Mouse (Mus musculus): ENCODE results near the gene Zmat1. TPM values are rescaled to one million over a fixed set of nuclear protein-coding genes. Genes with fewer than 3 reads are reported as not detected.
"Not testable (repeated sequence)": the region's sequence is repeated elsewhere in the genome, so short reads cannot be mapped to it uniquely, and the experiment has no call there.

The Zmat1 gene
- not detected in 2 replicates for polyA plus RNA-seq (2012; ENCODE audit: insufficient read depth, insufficient read length, low replicate concordance, missing spikeins)

DNA sequence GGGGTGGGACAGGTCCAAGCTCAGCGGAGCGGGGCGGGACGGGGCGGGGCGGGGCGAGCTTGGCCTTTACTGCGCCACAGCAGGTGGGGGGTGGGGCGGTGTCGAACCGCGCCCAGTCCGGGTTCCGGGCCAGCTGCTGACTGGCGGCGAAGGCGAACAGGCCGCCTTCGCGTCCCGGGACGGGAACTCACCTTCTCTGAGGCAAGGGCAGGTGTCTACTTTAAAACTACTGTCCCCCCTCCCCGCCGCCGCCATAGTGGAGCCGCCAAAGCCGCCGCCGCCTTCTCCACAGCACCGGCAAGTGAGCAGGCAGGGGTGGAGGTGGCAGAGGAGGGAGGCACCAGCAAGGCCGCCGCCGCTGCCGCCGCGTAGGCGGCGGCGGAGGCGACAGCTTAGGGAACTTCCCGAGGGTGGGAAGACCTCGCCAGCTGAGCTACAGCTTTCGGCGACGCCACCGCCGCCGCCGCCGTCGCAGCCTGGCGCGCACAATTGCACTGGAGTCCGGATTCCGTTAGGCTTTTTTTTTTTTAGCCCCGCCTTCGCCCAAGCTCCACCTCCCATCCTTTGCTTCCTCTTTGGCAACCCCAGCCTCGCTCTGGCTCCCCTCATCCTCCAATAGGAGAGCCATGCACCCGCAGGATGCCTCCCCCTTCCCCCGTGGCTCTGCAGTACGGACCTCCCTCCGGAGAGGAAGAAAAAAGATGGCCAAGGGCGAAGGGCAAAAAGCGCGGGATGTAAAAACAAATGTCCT is at the start of gene Zmat1:
Gene Zmat1 (minus strand): TSS at position 490 of the 751 bp plus-strand sequence.
- Histone ChIP-seq H3K4me3 (ENCODE audit: insufficient read depth, low read depth, low read length) (peak within 1 kb of the TSS; percentile 98), H3K27ac (ENCODE audit: insufficient read depth, low read depth, low read length) (peak within 1 kb of the TSS; percentile 98), H3K4me1 (ENCODE audit: control insufficient read depth, insufficient read depth, low read length) (no peaks in the 10 kb centered on the region)
- 18% methylated on average over 63 of the region's 65 CpGs for WGBS
- peak; percentile 88; the same call in 1 of the 2 replicates for TF ChIP-seq POLR2A (IDR thresholded peaks at IDR 0.05; ENCODE audit: insufficient read depth, low read depth, low read length)
- TF ChIP-seq CTCF (IDR thresholded peaks at IDR 0.05; ENCODE audit: insufficient read depth, low read depth, low read length) = no peak

DNA sequence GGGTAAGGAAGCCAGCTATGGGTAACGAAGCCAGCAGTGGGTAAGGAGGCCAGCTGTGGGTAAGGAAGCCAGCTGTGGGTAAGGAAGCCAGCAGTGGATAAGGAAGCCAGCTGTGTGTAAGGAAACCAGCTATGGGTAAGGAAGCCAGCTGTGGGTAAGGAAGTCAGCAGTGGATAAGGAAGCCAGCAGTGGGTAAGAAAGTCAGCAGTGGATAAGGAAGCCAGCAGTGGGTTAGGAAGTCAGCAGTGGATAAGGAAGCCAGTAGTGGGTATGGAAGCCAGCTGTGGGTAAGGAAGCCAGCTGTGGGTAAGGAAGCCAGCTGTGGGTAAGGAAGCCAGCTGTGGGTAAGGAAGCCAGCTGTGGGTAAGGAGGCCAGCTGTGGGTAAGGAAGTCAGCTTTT is 44.9 kb upstream of the Zmat1 start:
- H3K27ac ChIP-seq (ENCODE audit: insufficient read depth, low read depth, low read length); H3K4me3 ChIP-seq (ENCODE audit: insufficient read depth, low read depth, low read length); H3K4me1 ChIP-seq (ENCODE audit: control insufficient read depth, insufficient read depth, low read length): not testable (repeated sequence)
- 70% methylated on average over 1 of the region's 1 CpGs for WGBS

DNA sequence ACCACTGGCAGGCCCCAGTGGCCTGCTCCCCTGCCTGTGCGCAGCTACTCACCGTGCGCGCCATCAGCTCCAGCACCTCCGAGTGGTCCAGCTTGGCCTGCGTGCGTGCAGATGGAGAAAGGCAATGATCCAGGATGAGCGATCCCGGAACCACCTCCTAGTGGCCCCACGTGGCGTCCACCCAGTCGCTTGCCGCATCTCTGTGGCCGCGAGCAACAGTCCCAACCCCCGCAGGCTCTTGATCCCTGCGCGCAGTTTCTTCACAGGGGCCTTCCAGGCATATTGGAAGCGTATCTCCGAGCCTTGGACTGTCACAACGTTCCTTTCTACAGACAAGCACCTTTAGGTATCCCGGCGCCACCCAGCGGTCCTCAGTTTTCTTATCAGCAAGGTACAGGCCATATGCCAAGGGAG is 27.0 kb upstream of the Zmat1 start:
- Histone ChIP-seq H3K4me3 (ENCODE audit: insufficient read depth, low read depth, low read length) (peak overlapping the region; percentile 49), H3K27ac (ENCODE audit: insufficient read depth, low read depth, low read length) (no peak overlapping the region), H3K4me1 (ENCODE audit: control insufficient read depth, insufficient read depth, low read length) (peaks cover 5% of the 10 kb centered on the region; the same call in 1 of the 2 replicates)
- no peak for TF ChIP-seq POLR2A (IDR thresholded peaks at IDR 0.05; ENCODE audit: insufficient read depth, low read depth, low read length)
- no peak for TF ChIP-seq CTCF (IDR thresholded peaks at IDR 0.05; ENCODE audit: insufficient read depth, low read depth, low read length)
- 22% methylated on average over 24 of the region's 24 CpGs for WGBS

DNA sequence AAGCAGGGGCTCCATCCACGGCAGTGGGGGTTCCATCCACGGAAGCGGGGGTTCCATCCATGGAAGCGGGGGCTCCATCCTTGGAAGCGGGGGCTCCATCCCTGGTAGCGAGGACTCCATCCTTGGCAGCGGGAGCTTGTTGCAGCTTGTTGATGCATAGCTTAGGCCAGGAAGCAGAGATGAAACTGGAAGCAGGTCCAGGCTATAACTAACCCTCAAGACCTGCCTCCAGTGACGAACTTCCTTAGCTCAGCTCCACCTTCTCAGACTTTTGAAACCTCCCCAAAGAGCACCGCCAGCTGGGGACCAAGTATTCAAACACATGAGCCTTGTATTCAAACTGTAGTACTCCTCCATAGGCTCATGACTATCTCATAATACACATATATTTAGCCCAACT is 16.1 kb upstream of the Zmat1 start:
- 80% methylated on average over 9 of the region's 9 CpGs for WGBS
- no peak overlapping the region for H3K4me3 ChIP-seq (ENCODE audit: insufficient read depth, low read depth, low read length)
- no peak overlapping the region for H3K27ac ChIP-seq (ENCODE audit: insufficient read depth, low read depth, low read length)
- H3K4me1 ChIP-seq (ENCODE audit: control insufficient read depth, insufficient read depth, low read length) = no peaks in the 10 kb centered on the region
- no peak for TF ChIP-seq CTCF (IDR thresholded peaks at IDR 0.05; ENCODE audit: insufficient read depth, low read depth, low read length)
- no peak for TF ChIP-seq POLR2A (IDR thresholded peaks at IDR 0.05; ENCODE audit: insufficient read depth, low read depth, low read length)

DNA sequence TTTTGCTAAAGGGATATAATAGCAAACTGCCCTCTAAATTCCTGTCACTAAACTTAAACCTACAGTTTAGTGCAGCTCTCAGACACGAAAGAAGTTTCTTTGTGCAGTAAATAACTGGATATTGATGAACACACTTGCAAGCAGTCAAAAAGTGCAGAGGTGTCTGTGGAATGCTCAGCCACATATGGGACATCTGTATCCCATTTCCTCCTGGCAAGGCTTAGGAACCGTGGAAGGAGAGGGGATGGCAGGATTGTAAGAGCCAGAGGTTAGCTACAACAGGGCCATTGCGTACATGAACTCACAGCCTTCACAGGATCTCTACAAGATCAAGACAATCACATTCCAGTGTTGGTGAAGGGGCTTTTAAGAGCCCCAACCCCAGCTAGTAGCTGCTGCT is 2.4 kb upstream of the Zmat1 start:
- WGBS = 67% methylated on average over 3 of the region's 3 CpGs
- no peak overlapping the region for H3K4me3 ChIP-seq (ENCODE audit: insufficient read depth, low read depth, low read length)

DNA sequence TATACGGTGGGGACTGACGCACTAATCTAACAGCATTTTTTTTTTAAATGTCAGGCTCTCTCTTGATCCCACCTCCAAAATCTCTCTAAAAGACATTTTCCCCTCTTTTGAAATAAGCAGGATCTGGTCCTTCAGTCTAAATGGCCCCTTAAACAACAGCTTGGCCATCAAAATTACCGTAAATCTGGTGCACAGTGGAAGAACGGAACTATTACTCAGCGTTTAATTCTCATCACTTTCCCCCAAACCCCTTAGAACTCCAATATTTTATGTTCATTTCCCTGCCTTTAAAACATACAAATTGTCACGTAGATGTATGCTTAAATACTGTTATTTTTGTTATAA is 434 bp upstream of the Zmat1 start:
- no peak overlapping the region for H3K27ac ChIP-seq (ENCODE audit: insufficient read depth, low read depth, low read length)
- WGBS = 26% methylated on average over 6 of the region's 6 CpGs
- no peaks in the 10 kb centered on the region for H3K4me1 ChIP-seq (ENCODE audit: control insufficient read depth, insufficient read depth, low read length)
- no peak for TF ChIP-seq POLR2A (IDR thresholded peaks at IDR 0.05; ENCODE audit: insufficient read depth, low read depth, low read length)
- TF ChIP-seq CTCF (IDR thresholded peaks at IDR 0.05; ENCODE audit: insufficient read depth, low read depth, low read length) = no peak
- peak overlapping the region; percentile 98; the same call in 1 of the 2 replicates for H3K4me3 ChIP-seq (ENCODE audit: insufficient read depth, low read depth, low read length)

More for the DNA sequence above, 2.4 kb upstream of the Zmat1 start:
- Histone ChIP-seq H3K27ac (ENCODE audit: insufficient read depth, low read depth, low read length) (no peak overlapping the region), H3K4me1 (ENCODE audit: control insufficient read depth, insufficient read depth, low read length) (no peaks in the 10 kb centered on the region)
- TF ChIP-seq POLR2A (IDR thresholded peaks at IDR 0.05; ENCODE audit: insufficient read depth, low read depth, low read length) (no peak), CTCF (IDR thresholded peaks at IDR 0.05; ENCODE audit: insufficient read depth, low read depth, low read length) (no peak)

DNA sequence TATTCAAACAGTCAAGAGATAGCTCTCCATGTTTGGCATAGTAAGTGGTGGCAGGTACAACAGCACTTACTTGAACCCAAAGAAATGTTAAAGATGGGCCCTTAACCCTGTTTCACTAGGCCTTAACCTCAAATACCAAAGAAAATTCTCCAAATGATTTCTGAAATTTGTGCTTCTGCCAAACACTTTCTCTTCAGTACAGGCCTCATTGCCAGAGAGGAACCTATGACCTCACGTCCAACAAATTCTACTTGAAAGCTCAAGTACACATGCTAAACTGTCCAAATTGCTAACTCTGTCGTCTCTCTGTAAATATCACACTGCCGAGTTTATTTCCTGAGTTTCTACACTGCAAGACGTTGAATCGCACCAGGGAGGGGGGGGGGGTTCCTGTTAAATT is 988 bp downstream of the Zmat1 start:
- 20% methylated on average over 5 of the region's 5 CpGs for WGBS
- Histone ChIP-seq H3K4me3 (ENCODE audit: insufficient read depth, low read depth, low read length) (peak overlapping the region; percentile 13; the same call in 1 of the 2 replicates), H3K27ac (ENCODE audit: insufficient read depth, low read depth, low read length) (no peak overlapping the region), H3K4me1 (ENCODE audit: control insufficient read depth, insufficient read depth, low read length) (no peaks in the 10 kb centered on the region)
- TF ChIP-seq CTCF (IDR thresholded peaks at IDR 0.05; ENCODE audit: insufficient read depth, low read depth, low read length) (no peak), POLR2A (IDR thresholded peaks at IDR 0.05; ENCODE audit: insufficient read depth, low read depth, low read length) (no peak)

DNA sequence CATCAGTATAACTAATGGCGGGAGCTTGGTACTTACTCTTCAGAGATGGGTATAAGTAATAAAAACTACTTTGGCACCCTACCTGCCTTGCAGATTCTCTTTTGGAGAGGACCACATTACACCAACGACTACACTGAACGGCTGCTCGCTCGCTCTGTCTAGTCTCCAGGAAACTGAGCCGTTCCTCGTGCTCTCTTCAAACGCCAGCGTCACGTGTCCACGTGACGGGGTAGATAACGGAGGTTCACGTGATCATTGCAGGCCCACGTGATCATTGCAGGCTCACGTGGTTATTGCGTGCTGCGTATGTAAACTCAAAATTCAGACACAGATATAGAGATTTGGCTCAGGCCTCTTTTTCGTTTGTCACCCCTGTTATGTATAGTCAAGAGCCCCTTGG is 44.5 kb downstream of the Zmat1 start, which contains the start of gene Nxf2:
Gene Nxf2 (minus strand): TSS at position 209 of the 400 bp plus-strand sequence.
- no peaks in the 10 kb centered on the region for H3K4me1 ChIP-seq (ENCODE audit: control insufficient read depth, insufficient read depth, low read length)
- peak within 1 kb of the TSS; percentile 39 for H3K4me3 ChIP-seq (ENCODE audit: insufficient read depth, low read depth, low read length)
- 92% methylated on average over 19 of the region's 19 CpGs for WGBS
- TF ChIP-seq CTCF (IDR thresholded peaks at IDR 0.05; ENCODE audit: insufficient read depth, low read depth, low read length) (no peak), POLR2A (IDR thresholded peaks at IDR 0.05; ENCODE audit: insufficient read depth, low read depth, low read length) (no peak)
- no peak within 1 kb of the TSS for H3K27ac ChIP-seq (ENCODE audit: insufficient read depth, low read depth, low read length)

DNA sequence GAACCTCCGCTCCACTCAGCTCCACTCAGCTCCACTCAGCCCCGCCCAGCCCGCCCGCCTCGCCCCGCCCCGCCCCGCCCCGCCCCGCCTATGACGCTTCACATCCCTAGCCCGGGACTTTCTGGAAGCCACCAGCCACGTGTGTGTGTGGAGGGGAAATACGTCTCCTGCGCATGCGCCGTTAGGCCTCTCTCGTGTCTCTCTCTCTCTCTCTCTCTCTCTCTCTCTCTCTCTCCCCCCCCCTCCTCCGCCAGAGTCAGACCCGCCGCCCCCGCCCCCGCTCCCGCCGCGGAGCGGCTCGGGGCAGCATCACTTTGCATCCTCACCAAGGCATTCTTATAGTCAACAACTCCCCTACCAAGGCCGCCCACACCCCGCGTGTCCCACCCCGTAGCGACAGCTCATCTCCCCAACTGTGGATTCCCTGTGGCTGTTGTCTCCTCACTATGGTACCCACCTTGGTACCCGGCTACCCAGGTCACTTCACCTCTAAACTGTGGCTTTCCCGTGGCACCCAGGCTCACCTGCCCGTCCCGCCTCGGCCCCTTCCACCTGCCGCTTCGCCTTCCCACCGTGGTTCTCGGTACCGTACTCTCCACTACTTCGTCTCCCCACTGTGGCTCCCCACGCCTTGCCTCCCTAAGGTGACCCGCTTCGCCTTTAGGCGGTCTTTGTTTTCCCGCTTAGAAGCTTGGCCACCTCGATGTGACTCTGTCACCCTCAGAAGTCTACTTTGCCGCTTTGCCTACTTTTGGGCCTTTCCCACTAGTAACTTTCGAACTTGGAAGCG is 45.5 kb downstream of the Zmat1 start:
- peak overlapping the region; percentile 39 for H3K4me3 ChIP-seq (ENCODE audit: insufficient read depth, low read depth, low read length)
- no peak overlapping the region for H3K27ac ChIP-seq (ENCODE audit: insufficient read depth, low read depth, low read length)
- TF ChIP-seq POLR2A (IDR thresholded peaks at IDR 0.05; ENCODE audit: insufficient read depth, low read depth, low read length) = no peak
- TF ChIP-seq CTCF (IDR thresholded peaks at IDR 0.05; ENCODE audit: insufficient read depth, low read depth, low read length) = no peak
- 49% methylated on average over 47 of the region's 53 CpGs for WGBS
- no peaks in the 10 kb centered on the region for H3K4me1 ChIP-seq (ENCODE audit: control insufficient read depth, insufficient read depth, low read length)
